Mouse (Mus musculus) pancreas, adult 10 weeks (tissue): ENCODE results near the gene Ubac2. TPM values are rescaled to one million over a fixed set of nuclear protein-coding genes. Genes with fewer than 3 reads are reported as not detected.

ENCODE experiments used
- polyA plus RNA-seq: library from polyadenylated mRNA; stranded (reverse); fragments of 350-450 nt; fragmentation: Illumina TruSeq; extraction: RNeasy Lipid Tissue Mini Kit (QIAGEN cat#74804); gene quantifications from one replicate; pipeline ENCODE4 v1.2.3, GENCODE M21; 2015; ENCODE audit warnings: low read depth, low replicate concordance; ENCODE audit not compliant: insufficient read depth

Ubac2 gene
- 6.4 TPM for polyA plus RNA-seq

DNA sequence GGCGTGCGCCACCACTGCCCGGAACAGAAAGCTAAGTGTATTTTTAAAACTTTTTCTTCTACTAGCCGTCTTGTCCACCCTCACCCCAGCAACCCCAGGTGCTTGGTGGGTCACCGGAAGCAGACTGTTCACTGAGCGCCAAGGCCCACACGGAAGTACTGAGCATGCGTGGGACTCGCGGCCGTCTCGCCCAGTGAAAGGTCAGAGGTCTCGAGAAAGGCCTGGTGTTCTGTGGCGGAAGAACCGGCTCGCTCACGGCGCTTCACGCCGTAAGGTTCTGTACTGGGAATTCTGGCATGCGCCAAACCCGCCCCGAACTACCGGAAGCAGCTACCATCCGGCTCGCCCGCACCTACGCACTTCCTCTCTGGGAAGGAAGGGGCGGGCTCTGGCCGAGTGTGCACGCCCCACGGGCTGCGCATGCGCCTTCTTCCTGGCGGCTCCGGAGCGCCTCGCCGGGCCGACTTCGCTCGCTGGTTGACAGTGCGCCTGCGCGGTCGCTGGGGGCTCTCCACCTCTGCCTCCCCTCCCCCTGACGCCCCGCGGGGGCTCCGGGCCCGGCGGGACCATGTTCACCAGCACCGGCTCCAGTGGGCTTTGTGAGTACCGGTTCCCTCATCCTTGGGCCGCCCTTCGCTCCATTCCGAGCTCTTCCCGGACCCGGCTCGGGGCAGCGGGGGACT lies at the start of gene Ubac2:
TSS of gene Ubac2 (plus strand) at position 445 of the 683 bp plus-strand sequence.

DNA sequence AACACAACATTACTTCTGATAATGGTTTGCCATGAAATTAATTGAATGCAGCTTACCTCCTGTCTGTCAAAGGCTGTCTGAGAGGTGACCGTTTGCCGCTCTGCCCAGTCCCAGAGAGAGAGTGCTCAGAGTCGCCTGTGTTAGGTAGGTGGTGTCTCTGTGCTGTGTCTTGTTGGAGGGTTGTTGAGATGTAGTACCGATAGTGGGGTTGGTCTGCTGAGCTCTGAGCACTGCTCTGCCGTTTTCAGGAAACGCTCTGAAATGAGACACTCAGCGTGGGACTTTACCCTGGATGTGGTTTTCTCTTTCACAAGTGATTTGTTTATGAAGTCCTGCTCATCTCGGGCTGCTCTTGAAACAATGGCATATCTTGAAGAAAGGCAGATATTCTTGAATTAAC lies 37.2 kb downstream of the Ubac2 start, which contains the start of gene Gpr18:
TSS of gene Gpr18 (minus strand) at position 161 of the 400 bp plus-strand sequence.

DNA sequence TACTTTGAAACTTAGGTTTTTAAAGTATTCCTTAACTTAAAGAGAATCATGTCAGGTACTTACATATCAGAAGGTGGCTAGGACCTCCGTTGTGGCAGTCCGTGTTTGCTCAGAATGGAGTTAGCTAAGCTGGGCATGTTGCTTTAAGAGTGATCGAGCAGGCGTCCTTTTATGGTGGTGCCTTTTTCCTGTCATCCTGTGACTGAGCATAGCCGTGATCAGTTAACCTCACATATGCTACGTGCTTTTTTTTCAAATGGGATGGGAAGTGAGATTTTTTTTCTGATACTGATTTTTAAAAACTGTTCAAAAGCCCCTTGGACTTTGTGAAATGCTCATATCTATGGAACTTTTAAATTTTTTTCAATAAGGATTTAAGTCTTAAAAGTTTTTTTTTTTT lies 86.6 kb downstream of the Ubac2 start, which contains the start of gene Gpr183:
TSS of gene Gpr183 (minus strand) at position 206 of the 400 bp plus-strand sequence.

DNA sequence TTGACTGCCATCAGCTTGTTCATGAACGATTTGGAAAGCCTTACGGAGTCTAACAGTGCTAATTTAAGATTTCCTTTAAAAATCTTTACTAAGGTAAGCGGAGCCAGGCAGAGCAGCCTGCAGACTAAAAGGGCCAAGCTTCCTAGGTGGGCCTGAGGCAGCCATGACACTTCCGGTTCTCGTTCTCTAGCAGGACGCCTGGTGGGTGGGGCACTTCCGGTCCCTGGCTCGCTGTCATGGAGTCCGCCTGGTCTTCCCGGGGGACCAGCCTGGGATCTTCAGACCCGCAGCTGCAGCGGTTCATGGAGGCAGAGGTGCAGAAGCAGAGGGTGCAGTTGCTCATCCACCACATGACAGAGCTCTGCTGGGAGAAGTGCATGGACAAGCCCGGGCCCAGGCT lies 156.0 kb downstream of the Ubac2 start, which contains the start of gene Timm8a2:
TSS of gene Timm8a2 (plus strand) at position 224 of the 400 bp plus-strand sequence.

Other genes with a start within 250 kb of the Ubac2 start
- 17.3 TPM for gene Dock9, start 80.8 kb upstream of the Ubac2 start, polyA plus RNA-seq
- gene Gpr18, start 37.2 kb downstream of the Ubac2 start, polyA plus RNA-seq = not detected
- not detected for gene Gpr183, start 86.6 kb downstream of the Ubac2 start, polyA plus RNA-seq
- not detected for gene Timm8a2, start 156.1 kb downstream of the Ubac2 start, polyA plus RNA-seq
- gene Tm9sf2, start 228.4 kb downstream of the Ubac2 start, polyA plus RNA-seq = 28.8 TPM